Mouse (Mus musculus) bone marrow, adult 2 months (tissue): ENCODE measurements around the gene Stab1.

Experiments
- CTCF ChIP-seq: fragments of 200-500 bp; IDR thresholded peaks from 2 replicates; pipeline ENCODE4 v1.5.1; 2011; ENCODE audit warnings: low read length, control low read depth; ENCODE audit not compliant: control insufficient read depth, insufficient read depth
- POLR2A ChIP-seq: fragments of 200-500 bp; IDR thresholded peaks from 2 replicates; pipeline ENCODE4 v1.6.1; 2011; ENCODE audit warnings: low read depth, mild to moderate bottlenecking, control low read depth, low read length, borderline replicate concordance; ENCODE audit not compliant: control insufficient read depth

DNA sequence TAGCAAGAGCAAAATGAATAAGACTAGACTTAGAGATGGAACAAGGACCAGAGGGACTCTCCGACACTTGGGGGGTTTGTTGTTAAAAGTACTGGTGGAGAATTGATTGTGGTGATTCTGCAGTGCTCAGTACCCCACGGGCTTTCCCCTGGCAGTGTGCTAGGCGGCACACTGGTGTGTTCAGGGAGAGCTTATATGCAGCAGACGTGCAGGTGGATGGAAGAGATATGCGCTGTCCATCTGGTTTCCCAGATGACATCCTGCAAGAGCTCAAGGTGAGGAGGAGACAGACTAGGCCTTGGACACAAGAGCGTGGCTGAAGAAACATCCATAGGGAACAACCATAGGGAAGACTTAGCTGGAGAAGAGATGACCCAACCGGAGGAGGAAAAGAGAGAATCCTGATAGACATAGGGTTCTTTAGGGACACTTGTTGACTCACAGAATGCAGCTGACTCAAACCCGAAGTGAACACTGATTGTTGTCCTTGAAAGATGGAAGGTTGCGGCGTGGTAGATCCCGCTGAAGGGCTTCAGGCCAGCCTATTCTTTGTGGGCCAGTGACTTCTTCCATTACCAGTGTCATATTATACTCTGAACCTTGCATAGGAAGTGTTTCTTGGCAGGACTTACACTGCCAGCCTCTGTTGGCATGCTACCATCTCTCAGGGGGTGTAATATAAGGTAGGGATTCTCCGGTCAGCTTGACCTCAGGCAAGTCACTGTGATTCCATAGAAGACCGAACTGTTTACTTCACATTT is 38.8 kb upstream of the Stab1 start:
- TF ChIP-seq POLR2A = no peak
- TF ChIP-seq CTCF = no peak
